Mouse (Mus musculus): ENCODE data around the gene Catsper1. TPM values are rescaled to one million over a fixed set of nuclear protein-coding genes. Genes with fewer than 3 reads are reported as not detected.

The Catsper1 gene
- total RNA-seq (2021), result not detected
- long read RNA-seq, experiment 1, result 0 reads
- long read RNA-seq, experiment 2, result 0 reads

- no peak for DNase-seq (ENCODE audit: low spot score in 2 of 2)
These were observed at the start of gene Catsper1 for GRCm38 (mm10) chr19:5335441-5335840. TSS of gene Catsper1 (plus strand) at chr19:5335741.

GRCm38 (mm10) chr19:5294972-5295735 is 40.4 kb upstream of the Catsper1 start, which contains the start of gene Sf3b2:
TSS of gene Sf3b2 (minus strand) at chr19:5295455.
- peak; percentile 99 to 100 for DNase-seq (ENCODE audit: low spot score in 2 of 2)

- no peak for DNase-seq (ENCODE audit: low spot score in 2 of 2)
These were observed 39.8 kb upstream of the Catsper1 start for GRCm38 (mm10) chr19:5295736-5296075.

- DNase-seq (ENCODE audit: low spot score in 2 of 2), result peak; percentile 48 to 75
These were observed 38.9 kb upstream of the Catsper1 start for GRCm38 (mm10) chr19:5296630-5297029.

GRCm38 (mm10) chr19:5297903-5298800 is 37.4 kb upstream of the Catsper1 start, which contains the start of gene Gal3st3:
TSS of gene Gal3st3 (plus strand) at chr19:5298331.
- peak; percentile 52 to 63 for DNase-seq (ENCODE audit: low spot score in 2 of 2)

GRCm38 (mm10) chr19:5300588-5300987 is 35.0 kb upstream of the Catsper1 start:
- no peak for DNase-seq (ENCODE audit: low spot score in 2 of 2)

GRCm38 (mm10) chr19:5302455-5302854 is 33.1 kb upstream of the Catsper1 start:
- DNase-seq (ENCODE audit: low spot score in 2 of 2), result no peak

- peak in 1 of 2 experiments; percentile 17 for DNase-seq (ENCODE audit: low spot score in 2 of 2)
These were observed 29.3 kb upstream of the Catsper1 start for GRCm38 (mm10) chr19:5306279-5306678.

GRCm38 (mm10) chr19:5306968-5307734 is 28.4 kb upstream of the Catsper1 start:
- peak in 1 of 2 experiments; percentile 25 for DNase-seq (ENCODE audit: low spot score in 2 of 2)

- no peak for DNase-seq (ENCODE audit: low spot score in 2 of 2)
These were observed 26.5 kb upstream of the Catsper1 start for GRCm38 (mm10) chr19:5309025-5309424.

GRCm38 (mm10) chr19:5313189-5313588 is 22.4 kb upstream of the Catsper1 start:
- DNase-seq (ENCODE audit: low spot score in 2 of 2), result no peak

- DNase-seq (ENCODE audit: low spot score in 2 of 2), result no peak
These were observed 11.7 kb upstream of the Catsper1 start for GRCm38 (mm10) chr19:5323801-5324200.

- DNase-seq (ENCODE audit: low spot score in 2 of 2), result no peak
These were observed 7.6 kb upstream of the Catsper1 start for GRCm38 (mm10) chr19:5327970-5328369.

- no peak for DNase-seq (ENCODE audit: low spot score in 2 of 2)
These were observed 800 bp upstream of the Catsper1 start for GRCm38 (mm10) chr19:5334741-5335140.

- peak; percentile 56 to 69 for DNase-seq (ENCODE audit: low spot score in 2 of 2)
These were observed 2.4 kb downstream of the Catsper1 start for GRCm38 (mm10) chr19:5337975-5338374.

GRCm38 (mm10) chr19:5341360-5341759 is 5.8 kb downstream of the Catsper1 start:
- DNase-seq (ENCODE audit: low spot score in 2 of 2), result no peak

- no peak for DNase-seq (ENCODE audit: low spot score in 2 of 2)
These were observed 10.0 kb downstream of the Catsper1 start for GRCm38 (mm10) chr19:5345297-5346131.

- no peak for DNase-seq (ENCODE audit: low spot score in 2 of 2)
These were observed 12.5 kb downstream of the Catsper1 start for GRCm38 (mm10) chr19:5348064-5348463.

- DNase-seq (ENCODE audit: low spot score in 2 of 2), result peak; percentile 30 to 40
These were observed 13.3 kb downstream of the Catsper1 start for GRCm38 (mm10) chr19:5348526-5349501.
